Mouse (Mus musculus) neural tube, embryonic 10.5 days (tissue): Measurements from ENCODE around the gene Ascl4.

ENCODE experiments used
- DNase-seq: peaks from one replicate; pipeline ENCODE4 v3.0.0-alpha.2; 2017; ENCODE audit warnings: low spot score; ENCODE audit errors: extremely low spot score

Ascl4 gene

DNA sequence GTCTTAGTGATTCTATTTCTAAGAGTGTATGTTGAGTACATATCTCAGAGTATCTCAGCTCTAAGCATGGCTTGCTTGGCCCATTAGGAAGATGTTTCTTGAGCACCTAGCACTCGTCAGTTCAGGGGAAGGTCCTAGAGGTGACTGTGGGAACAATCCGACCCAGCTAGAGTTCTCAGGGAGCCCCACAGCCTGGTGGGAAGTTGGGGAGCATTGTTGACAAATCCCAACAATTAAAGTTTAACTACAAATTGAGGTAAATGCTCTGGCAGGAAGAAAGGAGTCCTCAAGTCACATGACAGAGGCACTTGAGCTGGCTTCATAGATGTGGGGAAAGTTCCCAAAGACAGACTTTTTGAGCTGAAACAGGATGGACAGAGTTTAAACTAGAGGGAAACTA, 41.2 kb downstream of the Ascl4 start:
- no peak for DNase-seq

- no peak for DNase-seq
Observed at GRCm38 (mm10) chr10:85969894-85970620, 42.6 kb downstream of the Ascl4 start.

DNA sequence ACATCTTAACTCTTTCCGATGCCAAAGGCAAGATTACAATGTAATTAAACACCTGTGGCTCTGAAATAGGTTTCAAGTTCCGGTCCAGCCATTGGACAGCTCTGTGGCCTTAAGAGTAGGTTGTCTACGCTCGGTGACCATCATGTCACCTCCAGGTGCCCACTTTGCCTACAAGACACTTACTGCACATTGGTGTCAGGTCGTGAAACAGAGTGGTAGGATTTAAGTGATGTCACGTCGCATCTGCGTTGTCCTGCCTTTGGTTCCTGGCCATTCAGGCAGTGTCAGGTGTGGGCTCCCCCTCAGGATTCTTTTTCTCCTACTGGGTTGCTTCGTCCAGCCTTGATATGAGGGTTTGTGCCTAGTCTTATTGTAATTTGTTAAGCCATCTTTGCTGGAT, 44.3 kb downstream of the Ascl4 start:
- no peak for DNase-seq

GRCm38 (mm10) chr10:85972915-85973314, 45.4 kb downstream of the Ascl4 start:
- no peak for DNase-seq

DNA sequence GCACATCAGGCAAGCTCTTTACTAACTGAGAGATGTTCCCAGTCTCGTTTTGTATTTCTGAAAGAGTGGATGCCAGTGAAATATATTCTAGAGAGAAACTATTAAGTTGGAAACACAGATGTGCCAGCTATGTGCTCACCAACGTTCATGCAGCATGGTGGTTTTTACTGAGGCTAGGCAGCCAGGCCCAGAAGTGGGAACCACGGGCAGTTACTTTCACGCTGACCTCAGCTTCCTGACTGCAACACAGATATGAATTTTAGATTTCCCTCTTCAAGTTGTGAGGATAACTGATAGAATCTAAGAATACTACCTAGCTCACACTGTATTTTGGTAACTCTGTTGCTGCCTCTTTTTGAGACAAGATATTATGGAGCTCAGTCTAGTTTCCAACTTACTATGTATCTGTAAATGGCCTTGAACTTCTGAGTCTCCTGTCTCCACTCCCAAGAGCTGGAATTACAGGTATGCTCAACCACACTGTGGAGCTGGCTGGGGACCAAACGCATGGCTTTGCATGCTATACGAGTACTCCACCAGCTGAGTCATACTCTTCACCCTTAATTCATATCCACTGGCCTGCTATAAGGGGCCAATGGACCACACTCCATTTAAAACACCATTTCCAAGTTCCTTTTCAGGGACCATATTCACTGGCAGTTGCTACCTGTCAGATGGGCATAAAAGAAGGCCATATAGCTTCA, 62.1 kb downstream of the Ascl4 start:
- DNase-seq = no peak

DNA sequence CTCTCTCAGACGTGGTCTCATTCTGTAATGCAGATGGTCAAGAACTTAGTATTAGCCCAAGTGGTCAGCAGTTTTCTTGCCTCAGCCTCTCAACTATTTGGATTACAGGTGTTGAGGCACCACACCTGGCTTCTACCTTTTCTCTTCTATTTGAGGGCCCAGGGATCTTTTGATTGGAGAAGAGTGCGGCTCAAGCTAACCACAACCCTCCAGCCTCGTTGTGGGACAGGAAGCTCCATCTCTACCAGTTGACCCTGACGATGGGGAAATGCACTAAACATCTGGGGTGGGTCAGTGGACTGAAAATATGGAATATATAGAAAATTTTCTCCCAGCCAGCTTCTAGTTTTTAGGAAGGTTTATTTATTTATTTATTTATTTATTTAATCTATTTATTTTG, 64.9 kb downstream of the Ascl4 start:
- DNase-seq = no peak

DNA sequence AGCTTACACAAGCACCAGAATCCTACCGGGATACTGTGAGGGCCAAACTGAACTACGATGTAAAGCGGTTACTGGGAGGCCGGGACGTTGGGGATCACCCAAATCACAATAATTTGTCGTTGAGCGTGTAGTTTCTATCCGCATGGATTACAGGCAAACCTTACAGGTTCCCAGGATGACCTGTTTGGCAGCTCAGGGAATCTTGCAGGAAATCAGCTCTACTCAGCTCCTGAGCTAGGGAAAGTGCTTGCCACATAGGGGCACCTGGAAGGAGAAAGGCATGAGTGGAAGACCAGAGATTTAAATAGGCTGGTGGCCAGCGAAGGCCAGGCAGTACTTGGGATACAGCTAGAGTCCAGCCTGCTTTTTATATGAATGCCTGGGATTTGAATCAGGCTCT, 66.4 kb downstream of the Ascl4 start:
- no peak for DNase-seq

GRCm38 (mm10) chr10:85994543-85995104, 67.1 kb downstream of the Ascl4 start:
- DNase-seq = no peak
